ENCODE assay signal across 22 mouse cellular contexts in genomic region chr7:42738536-42739210, GRCm38 (mm10). TPM values are rescaled to one million over a fixed set of nuclear protein-coding genes. Genes with fewer than 3 reads are reported as not detected.
"Had no signal": no experiment of that assay in that cellular context is flagged by ENCODE, and none has a peak within 500 bp of the region (broad histone marks: within the 10 kb centered on the region; RNA-seq: fewer than 3 reads in every experiment).

No protein-coding gene starts in this region.

- H3K27ac ChIP-seq: layer of hippocampus, adult 2 months; limb, embryonic 12.5 days; liver, embryonic 13.5 days; lung, embryonic 15.5 days; midbrain, embryonic 13.5 days; neural tube, embryonic 15.5 days had no signal

- H3K36me3 ChIP-seq: limb, embryonic 12.5 days; liver, embryonic 13.5 days; lung, embryonic 15.5 days; midbrain, embryonic 13.5 days; neural tube, embryonic 15.5 days had no signal

- H3K4me1 ChIP-seq: limb, embryonic 12.5 days; liver, embryonic 13.5 days; lung, embryonic 15.5 days; midbrain, embryonic 13.5 days; neural tube, embryonic 15.5 days had no signal

- H3K27me3 ChIP-seq: limb, embryonic 12.5 days; liver, embryonic 13.5 days; lung, embryonic 15.5 days; midbrain, embryonic 13.5 days; neural tube, embryonic 15.5 days had no signal

- H3K9me3 ChIP-seq: liver, embryonic 13.5 days; lung, embryonic 15.5 days; neural tube, embryonic 15.5 days had no signal

- H3K4me3 ChIP-seq: layer of hippocampus, adult 2 months; limb, embryonic 12.5 days; liver, embryonic 13.5 days; lung, embryonic 15.5 days; midbrain, embryonic 13.5 days; myocyte; neural tube, embryonic 15.5 days had no signal

- DNase-seq: kidney, postnatal 10 days; kidney, postnatal 4 days; liver; liver, embryonic 13.5 days; liver, postnatal 0 days; lung, postnatal 14 days; right cerebral cortex, postnatal 4 days; spleen, adult 18-20 months; thymus, postnatal 36 days had no signal

- H3K9ac ChIP-seq: limb, embryonic 12.5 days; liver, embryonic 13.5 days; liver, postnatal 0 days; lung, embryonic 15.5 days; midbrain, embryonic 13.5 days; neural tube, embryonic 15.5 days had no signal

RNA-seq across cellular contexts. Expression of gene Gm17067, which starts 11.9 kb away (rescaled TPM):
- total RNA-seq: layer of hippocampus, adult 2 months; layer of hippocampus, postnatal 10 days; left cerebral cortex, postnatal 36 days; megakaryocyte-erythroid progenitor cell, adult 5-6 weeks had no signal
- polyA plus RNA-seq: kidney, embryonic 14.5 days; limb, embryonic 12.5 days; liver, embryonic 13.5 days; liver, postnatal 0 days; lung, embryonic 15.5 days; midbrain, embryonic 13.5 days; neural tube, embryonic 11.5 days; neural tube, embryonic 15.5 days; stomach, embryonic 14.5 days; thymus, postnatal 0 days had no signal

RNA-seq across cellular contexts. Expression of gene Vmn2r62, which starts 54.7 kb away (rescaled TPM):
- total RNA-seq: layer of hippocampus, adult 2 months; layer of hippocampus, postnatal 10 days; left cerebral cortex, postnatal 36 days; megakaryocyte-erythroid progenitor cell, adult 5-6 weeks had no signal
- polyA plus RNA-seq: kidney, embryonic 14.5 days; limb, embryonic 12.5 days; liver, embryonic 13.5 days; liver, postnatal 0 days; lung, embryonic 15.5 days; midbrain, embryonic 13.5 days; myocyte; neural tube, embryonic 11.5 days; neural tube, embryonic 15.5 days; stomach, embryonic 14.5 days; thymus, postnatal 0 days had no signal
